Mouse (Mus musculus): ENCODE data around the gene Cap2.

Gene Cap2

GRCm38 (mm10) chr13:46501800-46502389 is at the start of gene Cap2:
Gene Cap2 (plus strand): TSS chr13:46501848.
- DNase-seq (ENCODE audit: low spot score in 2 of 2) = peak; percentile 59 to 84

GRCm38 (mm10) chr13:46459546-46459945 is 42.1 kb upstream of the Cap2 start:
- DNase-seq (ENCODE audit: low spot score in 2 of 2) = no peak

GRCm38 (mm10) chr13:46462280-46462679 is 39.4 kb upstream of the Cap2 start:
- peak; percentile 25 to 46 for DNase-seq (ENCODE audit: low spot score in 2 of 2)

- DNase-seq (ENCODE audit: low spot score in 2 of 2) = no peak
Observed at GRCm38 (mm10) chr13:46463764-46464163, 37.9 kb upstream of the Cap2 start.

GRCm38 (mm10) chr13:46468251-46468650 is 33.4 kb upstream of the Cap2 start:
- no peak for DNase-seq (ENCODE audit: low spot score in 2 of 2)

- DNase-seq (ENCODE audit: low spot score in 2 of 2) = no peak
Observed at GRCm38 (mm10) chr13:46469536-46469935, 32.1 kb upstream of the Cap2 start.

- DNase-seq (ENCODE audit: low spot score in 2 of 2) = no peak
Observed at GRCm38 (mm10) chr13:46481271-46481670, 20.4 kb upstream of the Cap2 start.

GRCm38 (mm10) chr13:46485605-46486004 is 16.0 kb upstream of the Cap2 start:
- DNase-seq (ENCODE audit: low spot score in 2 of 2) = no peak

- peak in 1 of 2 experiments; percentile 31 for DNase-seq (ENCODE audit: low spot score in 2 of 2)
Observed at GRCm38 (mm10) chr13:46488166-46488565, 13.5 kb upstream of the Cap2 start.

GRCm38 (mm10) chr13:46490644-46491043 is 11.0 kb upstream of the Cap2 start:
- DNase-seq (ENCODE audit: low spot score in 2 of 2) = peak in 1 of 2 experiments; percentile 38

- peak in 1 of 2 experiments; percentile 47 for DNase-seq (ENCODE audit: low spot score in 2 of 2)
Observed at GRCm38 (mm10) chr13:46502390-46502891, 793 bp downstream of the Cap2 start.

- no peak for DNase-seq (ENCODE audit: low spot score in 2 of 2)
Observed at GRCm38 (mm10) chr13:46507944-46508343, 6.3 kb downstream of the Cap2 start.

- no peak for DNase-seq (ENCODE audit: low spot score in 2 of 2)
Observed at GRCm38 (mm10) chr13:46508823-46509222, 7.2 kb downstream of the Cap2 start.

- no peak for DNase-seq (ENCODE audit: low spot score in 2 of 2)
Observed at GRCm38 (mm10) chr13:46510460-46510859, 8.8 kb downstream of the Cap2 start.

GRCm38 (mm10) chr13:46514484-46514883 is 12.8 kb downstream of the Cap2 start:
- DNase-seq (ENCODE audit: low spot score in 2 of 2) = no peak

GRCm38 (mm10) chr13:46515120-46515523 is 13.5 kb downstream of the Cap2 start:
- DNase-seq (ENCODE audit: low spot score in 2 of 2) = no peak

GRCm38 (mm10) chr13:46515524-46515923 is 13.9 kb downstream of the Cap2 start:
- DNase-seq (ENCODE audit: low spot score in 2 of 2) = no peak

GRCm38 (mm10) chr13:46516183-46516582 is 14.5 kb downstream of the Cap2 start:
- no peak for DNase-seq (ENCODE audit: low spot score in 2 of 2)

- DNase-seq (ENCODE audit: low spot score in 2 of 2) = peak; percentile 69 to 89
Observed at GRCm38 (mm10) chr13:46517211-46517685, 15.6 kb downstream of the Cap2 start.

GRCm38 (mm10) chr13:46521482-46521881 is 19.8 kb downstream of the Cap2 start:
- DNase-seq (ENCODE audit: low spot score in 2 of 2) = no peak

GRCm38 (mm10) chr13:46522798-46523197 is 21.1 kb downstream of the Cap2 start:
- DNase-seq (ENCODE audit: low spot score in 2 of 2) = no peak

- peak in 1 of 2 experiments; percentile 42 for DNase-seq (ENCODE audit: low spot score in 2 of 2)
Observed at GRCm38 (mm10) chr13:46523235-46523634, 21.6 kb downstream of the Cap2 start.

GRCm38 (mm10) chr13:46523712-46524111 is 22.1 kb downstream of the Cap2 start:
- peak in 1 of 2 experiments; percentile 42 for DNase-seq (ENCODE audit: low spot score in 2 of 2)
